Mouse (Mus musculus) CH12.LX (cell line): ENCODE measurements around the gene Chit1. TPM values are rescaled to one million over a fixed set of nuclear protein-coding genes. Genes with fewer than 3 reads are reported as not detected.
A peak's percentile ranks its signal among the peaks of the same experiment; 100 is the strongest.

Experiments
- DNase-seq: peaks from one replicate; pipeline ENCODE4 v3.0.0-alpha.2; 2013; ENCODE audit errors: extremely low read depth
- H3K27ac ChIP-seq: 2 replicates; pipeline ENCODE4 v1.5.1; 2012; ENCODE audit warnings: low read depth, mild to moderate bottlenecking, control low read depth, moderate library complexity; ENCODE audit not compliant: insufficient read depth
- H3K27me3 ChIP-seq: replicated peaks from 2 replicates; pipeline ENCODE3; 2012; ENCODE audit warnings: inconsistent platforms
- H3K36me3 ChIP-seq, 2 experiments: replicated peaks in 1 of 2; 2 replicates each; pipeline versions ENCODE3 to v1.6.1; 2012; ENCODE audit warnings: inconsistent platforms in 1 of 2, low read length in 1 of 2, mild to moderate bottlenecking in 1 of 2, mixed read lengths in 1 of 2, moderate library complexity in 1 of 2; ENCODE audit not compliant: control insufficient read depth in 1 of 2, insufficient read depth in 1 of 2
- H3K4me1 ChIP-seq, 2 experiments: 2 replicates each; pipeline ENCODE4 v1.6.1; 2012; ENCODE audit warnings: inconsistent platforms in 1 of 2, moderate library complexity in 1 of 2; ENCODE audit not compliant: insufficient read depth in 2 of 2, control insufficient read depth in 1 of 2
- H3K4me2 ChIP-seq: 2 replicates; pipeline ENCODE4 v1.6.1; 2012; ENCODE audit warnings: low read depth, mild to moderate bottlenecking, control low read depth; ENCODE audit not compliant: poor library complexity, insufficient read depth, severe bottlenecking
- H3K4me3 ChIP-seq, 3 experiments: fragments of 150-350 bp in 1 of 3; sonication (generic) in 1 of 3; replicated peaks in 1 of 3; 2 replicates each; pipeline versions ENCODE3 to v1.5.1; 2011 to 2012; ENCODE audit warnings: low read depth in 2 of 3, low read length in 2 of 3, mild to moderate bottlenecking in 2 of 3, moderate library complexity in 2 of 3, control low read depth in 1 of 3, improper control_type of control experiment in 1 of 3, inconsistent platforms in 1 of 3, mixed read lengths in 1 of 3; ENCODE audit not compliant: poor library complexity in 1 of 3
- H3K79me2 ChIP-seq: replicated peaks from 2 replicates; pipeline ENCODE4 v1.6.1; 2012; ENCODE audit warnings: mild to moderate bottlenecking, moderate library complexity; ENCODE audit not compliant: control insufficient read depth, poor library complexity, insufficient read depth, severe bottlenecking; ENCODE audit errors: extremely low read depth
- H3K9ac ChIP-seq: 2 replicates; pipeline ENCODE4 v1.6.1; 2012; ENCODE audit warnings: low read depth, mild to moderate bottlenecking, control low read depth, moderate library complexity; ENCODE audit not compliant: insufficient read depth
- H3K9me3 ChIP-seq: replicated peaks from 2 replicates; pipeline ENCODE3; 2012; ENCODE audit warnings: low read length, inconsistent platforms, mixed read lengths
- CTCF ChIP-seq, 2 experiments: IDR thresholded peaks in 1 of 2; conservative IDR thresholded peaks in 1 of 2; 2 replicates each; pipeline ENCODE4 v1.5.1; 2011 to 2012; ENCODE audit warnings: low read depth in 2 of 2, low read length in 2 of 2, improper control_type of control experiment in 1 of 2, inconsistent platforms in 1 of 2, mild to moderate bottlenecking in 1 of 2, moderate library complexity in 1 of 2
- ELF1 ChIP-seq: IDR thresholded peaks from 2 replicates; pipeline ENCODE4 v1.6.1; 2014; ENCODE audit warnings: low read depth, mild to moderate bottlenecking, inconsistent platforms, low read length, improper control_type of control experiment
- ETS1 ChIP-seq: conservative IDR thresholded peaks from 2 replicates; pipeline ENCODE4 v1.6.1; 2012; ENCODE audit warnings: low read depth, mild to moderate bottlenecking, inconsistent platforms, low read length, improper control_type of control experiment, moderate library complexity
- GABPA ChIP-seq: IDR thresholded peaks from 2 replicates; pipeline ENCODE4 v1.6.1; 2012; ENCODE audit warnings: low read depth, low read length, improper control_type of control experiment, inconsistent platforms; ENCODE audit not compliant: insufficient replicate concordance
- HCFC1 ChIP-seq: IDR thresholded peaks from 2 replicates; pipeline ENCODE4 v1.6.1; 2012; ENCODE audit warnings: low read depth, mild to moderate bottlenecking, inconsistent platforms, low read length, improper control_type of control experiment
- JUN ChIP-seq: IDR thresholded peaks from 2 replicates; pipeline ENCODE4 v1.6.1; 2011; ENCODE audit warnings: low read depth, mild to moderate bottlenecking, low read length, improper control_type of control experiment, moderate library complexity; ENCODE audit not compliant: insufficient read depth
- JUND ChIP-seq: conservative IDR thresholded peaks from 2 replicates; pipeline ENCODE4 v1.6.1; 2011; ENCODE audit warnings: low read depth, low read length, improper control_type of control experiment
- KAT2A ChIP-seq: IDR thresholded peaks from 2 replicates; pipeline ENCODE4 v1.6.1; 2012; ENCODE audit warnings: low read length, improper control_type of control experiment, inconsistent platforms; ENCODE audit not compliant: insufficient replicate concordance
- MAFK ChIP-seq: IDR thresholded peaks from 2 replicates; pipeline ENCODE4 v1.6.1; 2011; ENCODE audit warnings: low read length, improper control_type of control experiment; ENCODE audit not compliant: insufficient replicate concordance
- MEF2A ChIP-seq: IDR thresholded peaks from 2 replicates; pipeline ENCODE4 v1.6.1; 2014; ENCODE audit warnings: low read depth, mild to moderate bottlenecking, inconsistent platforms, low read length, improper control_type of control experiment, borderline replicate concordance
- MXI1 ChIP-seq: IDR thresholded peaks from 2 replicates; pipeline ENCODE4 v1.6.1; 2011; ENCODE audit warnings: mild to moderate bottlenecking, low read depth, low read length, improper control_type of control experiment
- POLR2AphosphoS2 ChIP-seq: IDR thresholded peaks from 2 replicates; pipeline ENCODE4 v1.6.1; 2011; ENCODE audit warnings: low read depth, low read length, improper control_type of control experiment
- RAD21 ChIP-seq: IDR thresholded peaks from 2 replicates; pipeline ENCODE4 v1.6.1; 2011; ENCODE audit warnings: low read depth, mild to moderate bottlenecking, low read length, improper control_type of control experiment, moderate library complexity
- RCOR1 ChIP-seq: conservative IDR thresholded peaks from 2 replicates; pipeline ENCODE4 v1.6.1; 2012; ENCODE audit warnings: low read depth, mild to moderate bottlenecking, inconsistent platforms, low read length, improper control_type of control experiment
- SMC3 ChIP-seq: IDR thresholded peaks from 2 replicates; pipeline ENCODE4 v1.6.1; 2011; ENCODE audit warnings: low read depth, low read length, improper control_type of control experiment
- UBTF ChIP-seq: IDR thresholded peaks from 2 replicates; pipeline ENCODE4 v1.6.1; 2012; ENCODE audit warnings: low read depth, mild to moderate bottlenecking, inconsistent platforms, low read length, improper control_type of control experiment, moderate library complexity
- ZC3H11A ChIP-seq: IDR thresholded peaks from 2 replicates; pipeline ENCODE4 v1.6.1; 2012; ENCODE audit warnings: low read depth, mild to moderate bottlenecking, inconsistent platforms, low read length, improper control_type of control experiment
- dilution Hi-C: fragments of 300-500 bp; cut with MboI; formaldehyde crosslinking; loops from 2 replicates; pipeline ENCODE4 v1.14.3; 2020; ENCODE audit warnings: low sequenced_read_pairs; ENCODE audit not compliant: extremely low pct_unique_long_range_greater_than_20kb, extremely low pct_ligation_motif_present
- in situ Hi-C: fragments of 300-500 bp; cut with MboI; formaldehyde crosslinking; loops from 3 replicates; pipeline ENCODE4 v1.14.3; 2019; ENCODE audit warnings: low sequenced_read_pairs, low pct_ligation_motif_present, low pct_unique_long_range_greater_than_20kb, mixed read lengths
- polyA plus RNA-seq: library from polyadenylated mRNA; unstranded; fragments of >175 nt; gene quantifications from 2 replicates; pipeline ENCODE4 v1.2.1, GENCODE M21; 2012; ENCODE audit warnings: low read depth; ENCODE audit not compliant: insufficient read length
- total RNA-seq, 2 experiments: library from RNA; depleted of rRNA; stranded (reverse); fragments of 300-350 nt in 1 of 2; fragments of >200 nt in 1 of 2; gene quantifications; 2 replicates each; pipeline ENCODE4 v1.2.3; 2012 to 2014

Chit1 gene
- total and polyA plus RNA-seq, 3 experiments: 0.25 to 0.47 (median 0.36) TPM

DNA sequence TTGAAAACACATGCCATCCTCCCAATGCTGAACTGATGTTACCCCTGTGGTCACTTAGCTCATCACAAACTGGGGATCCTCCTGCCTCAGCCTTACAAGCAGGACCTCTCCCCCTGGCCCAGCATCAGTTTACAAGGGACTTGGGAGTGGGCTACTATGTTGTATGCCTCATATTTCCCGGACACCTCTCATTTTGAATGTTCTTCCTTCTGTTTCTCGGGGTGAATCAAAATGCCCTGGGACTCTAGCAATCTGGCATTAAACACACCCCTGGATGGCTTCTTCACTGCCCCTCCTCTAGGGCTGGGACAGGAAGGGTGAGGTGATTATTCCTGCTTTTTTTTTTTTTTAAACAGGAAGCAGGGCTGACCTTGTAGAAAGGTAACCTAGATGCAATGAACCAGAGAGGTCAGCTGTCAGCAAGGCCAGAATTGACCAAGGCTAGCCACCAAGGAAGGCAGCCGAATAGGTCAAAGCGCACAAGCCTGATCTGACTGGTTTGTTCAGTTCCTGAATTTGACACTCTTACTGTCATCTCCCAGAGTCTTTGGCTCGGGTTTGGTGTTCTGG lies 30.1 kb upstream of the Chit1 start:
- Histone ChIP-seq H3K9me3 (no peaks in the 10 kb centered on the region), H3K4me3 (no peak overlapping the region), H3K9ac (no peak overlapping the region), H3K36me3 (peaks cover 8 to 15% of the 10 kb centered on the region in 2 experiments), H3K27me3 (peaks cover 25% of the 10 kb centered on the region), H3K27ac (no peak overlapping the region), H3K4me1 (peaks cover 22 to 55% of the 10 kb centered on the region in 2 experiments), H3K79me2 (peaks cover 11% of the 10 kb centered on the region; the same call in 1 of the 2 replicates), H3K4me2 (no peak overlapping the region)
- DNase-seq: no peak
- dilution Hi-C loops: no loop called here
- TF ChIP-seq KAT2A (no peak), MAFK (no peak), SMC3 (no peak), HCFC1 (no peak), RCOR1 (no peak), POLR2AphosphoS2 (no peak)
- in situ Hi-C loops: no loop called here

GRCm38 (mm10) chr1:134082987-134083516 lies 28.0 kb upstream of the Chit1 start:
- 0 out of 2 replicates have a peak, but pooled peaks cover 5% of the 10 kb centered on the region for H3K79me2 ChIP-seq
- no peaks in the 10 kb centered on the region for H3K36me3 ChIP-seq
- H3K27ac ChIP-seq: no peak overlapping the region
- dilution Hi-C loops (no loop called here), in situ Hi-C loops (no loop called here)
- peaks cover 20 to 45% of the 10 kb centered on the region in 2 experiments for H3K4me1 ChIP-seq
- no peak overlapping the region for H3K4me3 ChIP-seq
- H3K9ac ChIP-seq: no peak overlapping the region
- H3K9me3 ChIP-seq: no peaks in the 10 kb centered on the region
- peaks cover 37% of the 10 kb centered on the region for H3K27me3 ChIP-seq
- peak; percentile 38; the same call in 1 of the 2 replicates for TF ChIP-seq JUN
- TF ChIP-seq SMC3: no peak
- no peak; the same call in 1 of the 2 replicates for TF ChIP-seq MXI1
- no peak for TF ChIP-seq GABPA
- peak; percentile 53; the same call in 1 of the 2 replicates for TF ChIP-seq JUND
- no peak for TF ChIP-seq CTCF (conservative IDR thresholded peaks at IDR 0.05 in 1 of 2, IDR thresholded peaks at IDR 0.05 in 1 of 2; ENCODE audit: low read depth in 2 of 2, low read length in 2 of 2)
- TF ChIP-seq ELF1: 0 out of 2 replicates have a peak, but pooled peaks have one; percentile 6
- no peak for TF ChIP-seq ZC3H11A
- no peak for TF ChIP-seq RAD21
- no peak for TF ChIP-seq POLR2AphosphoS2
- TF ChIP-seq UBTF: no peak
- no peak for TF ChIP-seq RCOR1
- TF ChIP-seq HCFC1: no peak
- no peak for TF ChIP-seq MAFK
- no peak; the same call in 1 of the 2 replicates for TF ChIP-seq ETS1
- TF ChIP-seq MEF2A: peak; percentile 96
- no peak for DNase-seq
- no peak overlapping the region for H3K4me2 ChIP-seq
